Mouse (Mus musculus): Measurements from ENCODE around the gene Mfsd7a. TPM values are rescaled to one million over a fixed set of nuclear protein-coding genes. Genes with fewer than 3 reads are reported as not detected.

Gene Mfsd7a
- polyA plus RNA-seq (2012; rRNA removed; ENCODE audit: low replicate concordance), result 10.9 and 26.9 TPM in 2 replicates

GRCm38 (mm10) chr5:108448785-108449668, at the start of gene Mfsd7a:
Gene Mfsd7a, minus strand, starts transcription at chr5:108448891.

GRCm38 (mm10) chr5:108461082-108462065, 12.7 kb upstream of the Mfsd7a start, which contains the start of gene Pcgf3:
Gene Pcgf3, plus strand, starts transcription at chr5:108461232.

GRCm38 (mm10) chr5:108433804-108434587, 14.7 kb downstream of the Mfsd7a start, which contains the start of gene Atp5k:
Gene Atp5k, minus strand, starts transcription at chr5:108434448.

Other genes with a start within 250 kb of the Mfsd7a start
- 12.5 and 17.7 TPM in 2 replicates for gene Dr1, start 180.0 kb downstream of the Mfsd7a start, polyA plus RNA-seq (2012; rRNA removed; ENCODE audit: low replicate concordance)
- gene Pigg, start 136.3 kb downstream of the Mfsd7a start, polyA plus RNA-seq (2012; rRNA removed; ENCODE audit: low replicate concordance), result 10.8 and 11.0 TPM in 2 replicates
- gene Gm42517, start 81.0 kb downstream of the Mfsd7a start, polyA plus RNA-seq (2012; rRNA removed; ENCODE audit: low replicate concordance), result 8.5 and 15.4 TPM in 2 replicates
- not detected in 2 replicates for gene Pde6b, start 60.5 kb downstream of the Mfsd7a start, polyA plus RNA-seq (2012; rRNA removed; ENCODE audit: low replicate concordance)
- 54.7 and 110 TPM in 2 replicates for gene Atp5k, start 14.4 kb downstream of the Mfsd7a start, polyA plus RNA-seq (2012; rRNA removed; ENCODE audit: low replicate concordance)
- gene Pcgf3, start 12.3 kb upstream of the Mfsd7a start, polyA plus RNA-seq (2012; rRNA removed; ENCODE audit: low replicate concordance), result 7.9 and 13.6 TPM in 2 replicates
- gene Cplx1, start 101.1 kb upstream of the Mfsd7a start, polyA plus RNA-seq (2012; rRNA removed; ENCODE audit: low replicate concordance), result 0.21 TPM in 1 of 2 replicates, not detected in the other
- 70.0 and 83.4 TPM in 2 replicates for gene Gak, start 180.9 kb upstream of the Mfsd7a start, polyA plus RNA-seq (2012; rRNA removed; ENCODE audit: low replicate concordance)
- gene Tmem175, start 180.9 kb upstream of the Mfsd7a start, polyA plus RNA-seq (2012; rRNA removed; ENCODE audit: low replicate concordance), result 65.1 and 66.8 TPM in 2 replicates
- gene Idua, start 211.4 kb upstream of the Mfsd7a start, polyA plus RNA-seq (2012; rRNA removed; ENCODE audit: low replicate concordance), result 25.0 and 37.4 TPM in 2 replicates
- 22.3 and 38.1 TPM in 2 replicates for gene Dgkq, start 220.8 kb upstream of the Mfsd7a start, polyA plus RNA-seq (2012; rRNA removed; ENCODE audit: low replicate concordance)
- gene Slc26a1, start 226.7 kb upstream of the Mfsd7a start, polyA plus RNA-seq (2012; rRNA removed; ENCODE audit: low replicate concordance), result 0.11 and 1.1 TPM in 2 replicates
- 177 and 427 TPM in 2 replicates for gene Fgfrl1, start 243.5 kb upstream of the Mfsd7a start, polyA plus RNA-seq (2012; rRNA removed; ENCODE audit: low replicate concordance)